Mouse (Mus musculus): ENCODE data around the gene Sar1b.

- no peak for TF ChIP-seq E2F4 (IDR thresholded peaks at IDR 0.05; ENCODE audit: insufficient read depth)
- TF ChIP-seq POLR2A (IDR thresholded peaks at IDR 0.05; ENCODE audit: insufficient read length, low read depth), result no peak
- TF ChIP-seq SRF (IDR thresholded peaks at IDR 0.05; ENCODE audit: control insufficient read depth, insufficient read length, low read depth), result no peak
- TF ChIP-seq REST (IDR thresholded peaks at IDR 0.05; ENCODE audit: insufficient read depth, insufficient read length), result no peak
- TF ChIP-seq POLR2AphosphoS2 (IDR thresholded peaks at IDR 0.05; ENCODE audit: insufficient read length, low read depth), result no peak
- TF ChIP-seq MYOD1 (IDR thresholded peaks at IDR 0.05; ENCODE audit: control insufficient read depth in 1 of 3, insufficient read length in 2 of 3, low read depth in 2 of 3), result no peak
- TF ChIP-seq MAX (IDR thresholded peaks at IDR 0.05; ENCODE audit: low read depth), result no peak
- no peak for TF ChIP-seq MYOG (IDR thresholded peaks at IDR 0.05; ENCODE audit: control insufficient read depth in 1 of 3, insufficient read depth in 1 of 3, insufficient read length in 2 of 3, low read depth in 2 of 3)
- TF ChIP-seq TCF12 (IDR thresholded peaks at IDR 0.05; ENCODE audit: insufficient read depth, poor library complexity, severe bottlenecking), result no peak
Observed at GRCm38 (mm10) chr11:51763955-51764354, 468 bp downstream of the Sar1b start.
